Mouse (Mus musculus): ENCODE measurements around the gene Gpc1.

Gpc1 gene

GRCm38 (mm10) chr1:92837931-92838833 is 6.7 kb downstream of the Gpc1 start:
- DNase-seq: no peak

GRCm38 (mm10) chr1:92839211-92839610 is 7.8 kb downstream of the Gpc1 start:
- DNase-seq: no peak

- peak; percentile 31 for DNase-seq
These were observed 8.9 kb downstream of the Gpc1 start for GRCm38 (mm10) chr1:92840231-92840890.

- no peak for DNase-seq
These were observed 10.0 kb downstream of the Gpc1 start for GRCm38 (mm10) chr1:92841427-92841826.

- no peak for DNase-seq
These were observed 14.4 kb downstream of the Gpc1 start for GRCm38 (mm10) chr1:92845889-92846288.

GRCm38 (mm10) chr1:92847873-92848839 is 16.7 kb downstream of the Gpc1 start:
- peak; percentile 76 for DNase-seq

GRCm38 (mm10) chr1:92849491-92849890 is 18.0 kb downstream of the Gpc1 start:
- DNase-seq: no peak

- no peak for DNase-seq
These were observed 18.6 kb downstream of the Gpc1 start for GRCm38 (mm10) chr1:92849938-92850574.

GRCm38 (mm10) chr1:92852450-92852849 is 21.0 kb downstream of the Gpc1 start:
- DNase-seq: no peak

- no peak for DNase-seq
These were observed 30.1 kb downstream of the Gpc1 start for GRCm38 (mm10) chr1:92861503-92861902.

- DNase-seq: no peak
These were observed 31.8 kb downstream of the Gpc1 start for GRCm38 (mm10) chr1:92863268-92863667.

- DNase-seq: no peak
These were observed 34.7 kb downstream of the Gpc1 start for GRCm38 (mm10) chr1:92866170-92866569.

GRCm38 (mm10) chr1:92869985-92870384 is 38.5 kb downstream of the Gpc1 start:
- DNase-seq: no peak

GRCm38 (mm10) chr1:92872666-92873065 is 41.2 kb downstream of the Gpc1 start:
- no peak for DNase-seq

- DNase-seq: no peak
These were observed 42.6 kb downstream of the Gpc1 start for GRCm38 (mm10) chr1:92874011-92874410.

GRCm38 (mm10) chr1:92875360-92876111 is 44.1 kb downstream of the Gpc1 start:
- DNase-seq: no peak

- peak; percentile 26 for DNase-seq
These were observed 46.1 kb downstream of the Gpc1 start for GRCm38 (mm10) chr1:92877431-92877978.

- no peak for DNase-seq
These were observed 46.8 kb downstream of the Gpc1 start for GRCm38 (mm10) chr1:92878066-92878741.

- DNase-seq: no peak
These were observed 47.8 kb downstream of the Gpc1 start for GRCm38 (mm10) chr1:92879266-92879665.

- DNase-seq: no peak
These were observed 48.7 kb downstream of the Gpc1 start for GRCm38 (mm10) chr1:92880101-92880500.

- DNase-seq: no peak
These were observed 50.5 kb downstream of the Gpc1 start for GRCm38 (mm10) chr1:92881982-92882381.

Measured in embryo, embryonic 11 days (tissue).